Mouse (Mus musculus) CH12.LX (cell line): Measurements from ENCODE around the gene Rab37.

ENCODE experiments used
- CTCF ChIP-seq, 2 experiments: IDR thresholded peaks in 1 of 2; conservative IDR thresholded peaks in 1 of 2; 2 replicates each; pipeline ENCODE4 v1.5.1; 2011 to 2012; ENCODE audit warnings: low read depth in 2 of 2, low read length in 2 of 2, improper control_type of control experiment in 1 of 2, inconsistent platforms in 1 of 2, mild to moderate bottlenecking in 1 of 2, moderate library complexity in 1 of 2
- EP300 ChIP-seq: IDR thresholded peaks from 2 replicates; pipeline ENCODE4 v1.6.1; 2011; ENCODE audit warnings: low read length, improper control_type of control experiment
- ETS1 ChIP-seq: conservative IDR thresholded peaks from 2 replicates; pipeline ENCODE4 v1.6.1; 2012; ENCODE audit warnings: low read depth, mild to moderate bottlenecking, inconsistent platforms, low read length, improper control_type of control experiment, moderate library complexity
- HCFC1 ChIP-seq: IDR thresholded peaks from 2 replicates; pipeline ENCODE4 v1.6.1; 2012; ENCODE audit warnings: low read depth, mild to moderate bottlenecking, inconsistent platforms, low read length, improper control_type of control experiment
- IRF4 ChIP-seq: IDR thresholded peaks from 2 replicates; pipeline ENCODE4 v1.6.1; 2014; ENCODE audit warnings: low read depth, mild to moderate bottlenecking, inconsistent platforms, low read length, improper control_type of control experiment
- MEF2A ChIP-seq: IDR thresholded peaks from 2 replicates; pipeline ENCODE4 v1.6.1; 2014; ENCODE audit warnings: low read depth, mild to moderate bottlenecking, inconsistent platforms, low read length, improper control_type of control experiment, borderline replicate concordance
- POLR2A ChIP-seq: IDR thresholded peaks from 2 replicates; pipeline ENCODE4 v1.6.1; 2011; ENCODE audit warnings: low read depth, mild to moderate bottlenecking, improper control_type of control experiment, low read length
- RAD21 ChIP-seq: IDR thresholded peaks from 2 replicates; pipeline ENCODE4 v1.6.1; 2011; ENCODE audit warnings: low read depth, mild to moderate bottlenecking, low read length, improper control_type of control experiment, moderate library complexity
- RCOR1 ChIP-seq: conservative IDR thresholded peaks from 2 replicates; pipeline ENCODE4 v1.6.1; 2012; ENCODE audit warnings: low read depth, mild to moderate bottlenecking, inconsistent platforms, low read length, improper control_type of control experiment
- TCF12 ChIP-seq: IDR thresholded peaks from 2 replicates; pipeline ENCODE4 v1.6.1; 2014; ENCODE audit warnings: low read depth, mild to moderate bottlenecking, inconsistent platforms, low read length, improper control_type of control experiment
- USF2 ChIP-seq: conservative IDR thresholded peaks from 2 replicates; pipeline ENCODE4 v1.6.1; 2011; ENCODE audit warnings: low read depth, low read length, improper control_type of control experiment
- ZC3H11A ChIP-seq: IDR thresholded peaks from 2 replicates; pipeline ENCODE4 v1.6.1; 2012; ENCODE audit warnings: low read depth, mild to moderate bottlenecking, inconsistent platforms, low read length, improper control_type of control experiment

- TF ChIP-seq EP300, result no peak; the same call in 1 of the 2 replicates
- peak in 1 of 2 experiments; percentile 51; a peak in 2 of 4 replicates for TF ChIP-seq CTCF (conservative IDR thresholded peaks at IDR 0.05 in 1 of 2, IDR thresholded peaks at IDR 0.05 in 1 of 2; ENCODE audit: low read depth in 2 of 2, low read length in 2 of 2)
- no peak for TF ChIP-seq USF2
- no peak for TF ChIP-seq RCOR1
- no peak for TF ChIP-seq ETS1
- no peak for TF ChIP-seq TCF12
- TF ChIP-seq POLR2A, result no peak
- TF ChIP-seq IRF4, result no peak
- peak; percentile 7 for TF ChIP-seq RAD21
- TF ChIP-seq MEF2A, result no peak
- no peak for TF ChIP-seq ZC3H11A
- no peak for TF ChIP-seq HCFC1
Observed at GRCm38 (mm10) chr11:115163568-115164150, 72.4 kb downstream of the Rab37 start.
